Mouse (Mus musculus) ES-E14 (cell line): ENCODE data around the gene Cyp2b10. TPM values are rescaled to one million over a fixed set of nuclear protein-coding genes. Genes with fewer than 3 reads are reported as not detected.
"Not testable (repeated sequence)": the region's sequence is repeated elsewhere in the genome, so short reads cannot be mapped to it uniquely, and the experiment has no call there.

ENCODE experiments used
- DNase-seq: peaks from one replicate; pipeline ENCODE4 v3.0.0-alpha.2; 2013; ENCODE audit warnings: low read depth, low spot score
- H3K27ac ChIP-seq: 2 replicates; pipeline ENCODE4 v1.5.1; 2012; ENCODE audit warnings: low read depth, mild to moderate bottlenecking, low read length, moderate library complexity, mixed read lengths; ENCODE audit not compliant: poor library complexity, insufficient read depth, severe bottlenecking
- H3K36me3 ChIP-seq: 2 replicates; pipeline ENCODE4 v1.6.1; 2012; ENCODE audit warnings: mild to moderate bottlenecking, low read length, moderate library complexity, mixed read lengths; ENCODE audit not compliant: control insufficient read depth, poor library complexity, insufficient read depth, severe bottlenecking
- H3K4me1 ChIP-seq, 2 experiments: fragments of 150-350 bp in 1 of 2; sonication (generic) in 1 of 2; 2 replicates each; pipeline ENCODE4 v1.6.1; 2012; ENCODE audit warnings: low read length in 2 of 2, mild to moderate bottlenecking in 1 of 2, mixed read lengths in 1 of 2; ENCODE audit not compliant: control insufficient read depth in 2 of 2, insufficient read depth in 2 of 2, poor library complexity in 1 of 2
- H3K4me3 ChIP-seq, 2 experiments: fragments of 150-350 bp in 1 of 2; sonication (generic) in 1 of 2; 2 replicates each; pipeline ENCODE4 v1.5.1; 2012; ENCODE audit warnings: low read length in 2 of 2, low read depth in 1 of 2, mild to moderate bottlenecking in 1 of 2, mixed read lengths in 1 of 2; ENCODE audit not compliant: insufficient read depth in 1 of 2, poor library complexity in 1 of 2, severe bottlenecking in 1 of 2
- H3K9ac ChIP-seq: 2 replicates; pipeline ENCODE4 v1.6.1; 2012; ENCODE audit warnings: low read depth, mild to moderate bottlenecking, low read length, mixed read lengths; ENCODE audit not compliant: poor library complexity, insufficient read depth, severe bottlenecking
- H3K9me3 ChIP-seq: fragments of 150-350 bp; sonication (generic); 2 replicates; pipeline ENCODE4 v1.6.1; 2012; ENCODE audit warnings: low read depth, mild to moderate bottlenecking, low read length; ENCODE audit not compliant: control insufficient read depth, insufficient read depth
- CHD2 ChIP-seq: IDR thresholded peaks from 2 replicates; pipeline ENCODE4 v1.6.1; 2014; ENCODE audit warnings: mild to moderate bottlenecking, low read depth, low read length, inconsistent platforms
- HCFC1 ChIP-seq: IDR thresholded peaks from 2 replicates; pipeline ENCODE4 v1.6.1; 2012; ENCODE audit warnings: low read length, inconsistent platforms, borderline replicate concordance; ENCODE audit not compliant: insufficient read depth
- MAFK ChIP-seq: IDR thresholded peaks from 2 replicates; pipeline ENCODE4 v1.6.1; 2014; ENCODE audit warnings: mild to moderate bottlenecking, low read depth, low read length, inconsistent platforms; ENCODE audit not compliant: insufficient read depth
- ZC3H11A ChIP-seq: IDR thresholded peaks from 2 replicates; pipeline ENCODE4 v1.6.1; 2012; ENCODE audit warnings: low read depth, mild to moderate bottlenecking, inconsistent platforms, low read length, borderline replicate concordance
- ZNF384 ChIP-seq: IDR thresholded peaks from 2 replicates; pipeline ENCODE4 v1.6.1; 2012; ENCODE audit warnings: low read depth, low read length, inconsistent platforms
- in situ Hi-C, 2 experiments: fragments of 600-800 bp; cut with MboI; formaldehyde crosslinking; loops; one replicate each; pipeline ENCODE4 v1.15.1; 2025; ENCODE audit warnings: low sequenced_read_pairs in 2 of 2, inconsistent platforms in 1 of 2; ENCODE audit not compliant: unreplicated experiment in 2 of 2
- total RNA-seq: library from RNA; depleted of rRNA; stranded (reverse); fragments of 300-350 nt; gene quantifications from 2 replicates; pipeline ENCODE4 v1.2.3, GENCODE M21; 2012; rRNA removed

Gene Cyp2b10
- total RNA-seq, 1 experiment, result not detected

DNA sequence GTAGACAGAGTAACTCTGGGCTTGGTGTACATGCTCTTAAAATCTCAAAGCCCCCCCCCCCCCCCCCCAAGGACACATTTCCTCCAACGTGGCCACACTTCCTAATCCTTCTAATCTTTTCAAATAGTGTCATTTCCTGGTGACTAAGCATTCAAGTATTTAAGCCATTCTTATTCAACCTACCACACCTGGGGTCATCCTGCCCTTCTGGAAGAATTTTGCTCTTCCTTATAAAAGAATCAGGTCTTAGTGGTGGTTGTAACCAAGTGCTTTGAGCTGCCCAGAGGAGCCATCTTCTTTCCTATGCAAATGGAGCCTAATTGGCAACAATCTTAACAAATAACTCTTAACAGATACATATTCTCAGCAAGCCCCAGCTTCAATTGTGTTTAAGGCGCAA is 12.6 kb downstream of the Cyp2b10 start:
- no peak for TF ChIP-seq ZC3H11A
- no peak for TF ChIP-seq ZNF384
- no peak for TF ChIP-seq CHD2
- no peak for TF ChIP-seq MAFK
- TF ChIP-seq HCFC1, result no peak
- in situ Hi-C loops, result no loop called here
- DNase-seq, result no peak
- Histone ChIP-seq H3K27ac (no peak overlapping the region), H3K4me1 (no peaks in the 10 kb centered on the region), H3K9ac (no peak overlapping the region), H3K9me3 (no peaks in the 10 kb centered on the region), H3K36me3 (no peaks in the 10 kb centered on the region), H3K4me3 (no peak overlapping the region)

DNA sequence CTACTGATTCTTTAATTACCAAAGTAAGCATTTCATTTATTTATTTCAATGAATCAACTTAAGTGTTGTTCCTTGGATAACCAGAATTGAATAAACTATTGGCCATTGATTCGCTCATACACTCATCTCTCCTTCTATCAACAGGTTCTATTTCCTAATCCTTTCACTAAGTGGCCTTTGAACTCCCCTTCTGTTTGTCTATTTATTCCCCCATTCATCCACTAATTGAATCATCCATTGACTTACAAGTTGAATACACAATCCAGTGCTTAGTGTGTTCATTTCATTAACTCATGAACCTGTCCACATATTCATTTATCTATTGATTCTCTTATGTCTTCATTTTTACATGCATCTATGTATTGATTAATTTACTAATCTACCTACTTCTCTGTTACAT is 18.7 kb downstream of the Cyp2b10 start:
- Histone ChIP-seq H3K9me3 (no peaks in the 10 kb centered on the region), H3K9ac (no peak overlapping the region), H3K27ac (no peak overlapping the region), H3K36me3 (no peaks in the 10 kb centered on the region), H3K4me3 (no peak overlapping the region), H3K4me1 (no peaks in the 10 kb centered on the region)
- no peak for DNase-seq
- in situ Hi-C loops, result no loop called here
- TF ChIP-seq ZC3H11A (no peak), CHD2 (no peak), MAFK (no peak), HCFC1 (no peak)

DNA sequence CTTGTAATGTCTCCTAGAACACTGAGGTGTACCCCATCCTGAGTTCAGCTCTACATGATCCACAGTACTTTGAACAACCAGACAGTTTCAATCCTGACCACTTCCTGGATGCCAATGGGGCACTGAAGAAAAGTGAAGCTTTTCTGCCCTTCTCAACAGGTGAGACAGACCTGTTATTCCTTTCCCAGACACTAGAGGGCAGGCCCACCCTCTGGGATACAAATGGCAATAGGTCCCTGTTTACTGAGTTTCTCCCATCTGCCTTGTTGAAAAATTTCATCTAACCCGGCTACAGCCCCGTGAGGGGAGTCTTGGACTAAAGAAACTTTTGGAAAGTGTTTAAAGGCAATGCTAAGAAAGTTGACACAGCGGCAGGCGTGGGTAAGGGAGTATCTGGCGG is 19.9 kb downstream of the Cyp2b10 start:
- H3K36me3 ChIP-seq, DNase-seq, H3K9ac ChIP-seq, in situ Hi-C loops, H3K27ac ChIP-seq, H3K4me1 ChIP-seq, H3K4me3 ChIP-seq, H3K9me3 ChIP-seq: not testable (repeated sequence)

DNA sequence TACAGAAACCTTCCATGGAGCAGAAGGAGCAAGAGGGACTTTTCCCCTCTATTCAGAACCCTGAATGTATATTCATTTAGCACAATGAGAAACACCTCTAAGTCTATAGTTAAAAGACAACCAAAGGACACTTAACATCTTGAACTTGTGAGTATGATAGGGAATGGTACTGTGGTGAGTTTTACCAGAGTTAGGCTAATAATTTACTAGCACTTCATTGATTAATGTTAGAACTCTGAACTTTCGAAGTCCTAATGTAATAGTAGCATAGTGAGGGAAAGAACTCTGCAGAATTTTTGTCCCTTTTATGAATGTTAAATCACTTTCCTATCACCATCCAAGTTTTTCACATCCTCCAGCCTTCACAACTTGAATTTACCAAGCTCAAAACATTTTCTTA is 22.0 kb downstream of the Cyp2b10 start:
- Histone ChIP-seq H3K36me3 (no peaks in the 10 kb centered on the region), H3K9ac (no peak overlapping the region), H3K4me1 (no peaks in the 10 kb centered on the region), H3K4me3 (no peak overlapping the region), H3K9me3 (no peaks in the 10 kb centered on the region), H3K27ac (no peak overlapping the region)
- DNase-seq, result no peak
- TF ChIP-seq HCFC1, result no peak
- TF ChIP-seq CHD2, result no peak
- TF ChIP-seq ZNF384, result no peak
- no peak for TF ChIP-seq ZC3H11A
- TF ChIP-seq MAFK, result no peak
- in situ Hi-C loops, result no loop called here

DNA sequence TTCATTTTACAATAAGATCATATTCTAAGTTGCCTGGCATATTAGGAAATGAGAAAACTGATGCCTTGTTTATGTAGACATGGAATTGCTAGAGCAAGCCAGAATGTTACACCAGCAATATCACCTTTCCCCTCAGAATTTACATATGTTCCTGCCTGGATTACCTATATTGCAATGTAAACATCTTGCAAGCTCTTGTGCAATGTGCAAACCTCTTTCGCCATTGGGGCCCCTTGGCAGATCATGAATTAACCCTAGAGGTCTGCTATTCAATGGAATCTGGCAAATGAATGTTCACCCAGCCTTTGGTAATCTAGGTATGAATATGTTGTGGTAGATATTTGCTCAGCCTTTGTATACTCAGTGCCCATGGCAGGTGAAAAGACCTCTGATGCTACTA is 47.9 kb downstream of the Cyp2b10 start:
- H3K9ac ChIP-seq, result no peak overlapping the region
- H3K4me3 ChIP-seq, result no peak overlapping the region
- no peaks in the 10 kb centered on the region for H3K4me1 ChIP-seq
- in situ Hi-C loops, result no loop called here
- H3K9me3 ChIP-seq, result no peaks in the 10 kb centered on the region
- TF ChIP-seq MAFK (no peak), HCFC1 (no peak), ZNF384 (no peak), CHD2 (no peak), ZC3H11A (no peak)
- H3K27ac ChIP-seq, result no peak overlapping the region
- DNase-seq, result no peak
- no peaks in the 10 kb centered on the region for H3K36me3 ChIP-seq

Other genes starting within 250 kb of the Cyp2b10 start
- 96.0 and 116 TPM in 2 replicates for gene Bckdha, start 238.6 kb upstream of the Cyp2b10 start, total RNA-seq
- gene Exosc5, start 238.5 kb upstream of the Cyp2b10 start, total RNA-seq, result 170 and 182 TPM in 2 replicates
- gene Tmem91, start 222.5 kb upstream of the Cyp2b10 start, total RNA-seq, result 0.94 and 2.6 TPM in 2 replicates
- 4.1 and 5.5 TPM in 2 replicates for gene B9d2, start 216.8 kb upstream of the Cyp2b10 start, total RNA-seq
- gene Tgfb1, start 210.6 kb upstream of the Cyp2b10 start, total RNA-seq, result 6.3 and 7.1 TPM in 2 replicates
- gene Ccdc97, start 178.5 kb upstream of the Cyp2b10 start, total RNA-seq, result 20.3 and 21.7 TPM in 2 replicates
- gene Hnrnpul1, start 142.9 kb upstream of the Cyp2b10 start, total RNA-seq, result 67.1 and 69.0 TPM in 2 replicates
- gene Axl, start 108.9 kb upstream of the Cyp2b10 start, total RNA-seq, result 27.1 and 56.5 TPM in 2 replicates
- 11.2 and 12.9 TPM in 2 replicates for gene Cyp2s1, start 80.7 kb upstream of the Cyp2b10 start, total RNA-seq
- gene Cyp2b13, start 163.9 kb downstream of the Cyp2b10 start, total RNA-seq, result not detected in 2 replicates